Mouse (Mus musculus) erythroblast, embryonic 14.5 days (primary cell): ENCODE measurements around the gene Evx1.

Experiments
- GATA1 ChIP-seq: IDR thresholded peaks from 2 replicates; pipeline ENCODE4 v1.6.1; 2012; ENCODE audit warnings: low read length, inconsistent platforms, mixed read lengths
- TAL1 ChIP-seq: IDR thresholded peaks from 3 replicates; pipeline ENCODE4 v1.6.1; 2012; ENCODE audit warnings: low read length, inconsistent platforms, mixed read lengths

DNA sequence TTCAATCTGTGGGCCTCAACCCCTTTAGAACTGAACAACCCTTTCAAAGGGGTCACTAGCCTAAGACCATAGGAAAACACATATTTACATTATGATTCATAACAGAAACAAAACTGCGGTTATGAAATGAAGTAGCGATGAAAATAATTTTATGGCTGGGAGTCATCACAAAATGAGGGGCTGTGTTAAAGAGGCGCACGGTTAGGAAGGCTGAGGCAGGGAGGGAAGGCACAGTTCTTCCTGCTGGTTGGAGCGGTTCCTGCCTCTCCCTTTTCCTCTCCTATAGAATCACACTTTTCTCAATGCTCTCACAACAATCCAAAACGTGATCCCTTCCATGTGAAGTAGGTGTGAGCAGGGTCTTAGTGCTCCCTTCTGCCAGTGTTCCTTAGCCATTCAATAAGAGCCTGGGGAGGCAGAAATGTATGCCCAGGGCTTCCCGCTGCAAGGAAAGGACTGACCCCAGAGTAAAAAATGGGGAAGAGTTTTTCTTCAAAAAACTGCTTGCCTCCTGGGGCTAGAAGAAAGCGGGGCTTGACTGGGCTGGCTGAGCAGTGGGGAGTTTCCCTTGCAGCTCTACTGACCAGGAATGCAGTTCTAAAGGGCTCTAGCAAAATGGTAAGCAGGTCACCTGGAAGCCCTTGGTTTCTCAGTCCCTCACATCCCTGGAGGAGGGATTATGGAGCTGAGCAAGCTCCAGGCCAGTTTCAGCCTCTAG, 37.6 kb upstream of the Evx1 start:
- TF ChIP-seq GATA1 (no peak), TAL1 (no peak)
